Mouse (Mus musculus): ENCODE measurements around the gene Dars2. TPM values are rescaled to one million over a fixed set of nuclear protein-coding genes. Genes with fewer than 3 reads are reported as not detected.

The Dars2 gene
- 13.5 and 14.2 TPM in 2 replicates for polyA plus RNA-seq (2015; fragmentation: Nextera tagmentation; extraction: Ambion mirVana)

DNA sequence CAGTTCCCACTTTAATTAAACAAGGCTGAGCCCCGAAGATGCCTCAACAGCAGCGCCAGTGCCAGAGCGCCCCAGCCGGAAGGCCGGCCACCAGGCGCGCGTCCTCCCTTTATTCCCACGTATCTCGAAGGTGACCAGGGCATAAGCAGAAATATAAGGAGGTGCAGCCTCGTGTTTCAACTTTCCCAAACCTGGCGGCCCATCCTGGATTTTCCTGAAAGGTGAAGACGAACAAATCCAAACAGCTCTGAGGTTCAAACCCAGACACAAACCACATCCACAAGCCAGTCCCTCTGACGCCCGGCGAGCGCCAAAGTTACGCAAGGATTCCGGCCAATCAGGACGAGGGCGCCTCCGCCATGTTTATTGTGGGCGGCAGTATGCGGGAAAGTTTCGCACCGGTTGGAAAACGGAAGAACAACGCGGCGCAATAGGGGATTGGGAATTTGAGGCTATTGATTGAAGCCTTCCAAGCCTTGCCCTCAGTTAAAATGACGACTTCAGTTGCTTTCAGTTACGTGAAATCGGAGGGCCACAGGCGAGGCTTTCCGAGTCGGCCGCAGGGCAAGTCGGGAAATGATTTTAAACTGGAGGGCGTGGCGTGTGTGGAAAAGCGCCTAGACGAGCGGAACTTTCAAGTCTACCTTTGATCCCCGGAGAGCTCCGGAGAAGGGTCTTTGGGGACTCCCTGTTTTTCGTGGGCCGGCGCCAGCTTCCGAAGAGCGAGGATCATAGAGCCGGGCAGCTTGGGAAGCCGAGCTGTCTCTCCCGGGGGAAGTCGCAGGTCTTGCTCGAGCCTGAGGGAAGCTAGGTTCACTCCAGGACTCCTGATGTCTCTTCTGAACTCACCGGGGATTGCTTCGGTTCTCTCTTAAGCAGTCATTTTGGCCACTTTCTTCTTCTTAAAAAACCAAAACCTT lies at the start of gene Dars2, which contains the start of gene Cenpl:
Gene Dars2, minus strand, starts transcription at position 307 of the 920 bp plus-strand sequence.
Gene Cenpl, plus strand, starts transcription at position 362 of the 920 bp plus-strand sequence.

DNA sequence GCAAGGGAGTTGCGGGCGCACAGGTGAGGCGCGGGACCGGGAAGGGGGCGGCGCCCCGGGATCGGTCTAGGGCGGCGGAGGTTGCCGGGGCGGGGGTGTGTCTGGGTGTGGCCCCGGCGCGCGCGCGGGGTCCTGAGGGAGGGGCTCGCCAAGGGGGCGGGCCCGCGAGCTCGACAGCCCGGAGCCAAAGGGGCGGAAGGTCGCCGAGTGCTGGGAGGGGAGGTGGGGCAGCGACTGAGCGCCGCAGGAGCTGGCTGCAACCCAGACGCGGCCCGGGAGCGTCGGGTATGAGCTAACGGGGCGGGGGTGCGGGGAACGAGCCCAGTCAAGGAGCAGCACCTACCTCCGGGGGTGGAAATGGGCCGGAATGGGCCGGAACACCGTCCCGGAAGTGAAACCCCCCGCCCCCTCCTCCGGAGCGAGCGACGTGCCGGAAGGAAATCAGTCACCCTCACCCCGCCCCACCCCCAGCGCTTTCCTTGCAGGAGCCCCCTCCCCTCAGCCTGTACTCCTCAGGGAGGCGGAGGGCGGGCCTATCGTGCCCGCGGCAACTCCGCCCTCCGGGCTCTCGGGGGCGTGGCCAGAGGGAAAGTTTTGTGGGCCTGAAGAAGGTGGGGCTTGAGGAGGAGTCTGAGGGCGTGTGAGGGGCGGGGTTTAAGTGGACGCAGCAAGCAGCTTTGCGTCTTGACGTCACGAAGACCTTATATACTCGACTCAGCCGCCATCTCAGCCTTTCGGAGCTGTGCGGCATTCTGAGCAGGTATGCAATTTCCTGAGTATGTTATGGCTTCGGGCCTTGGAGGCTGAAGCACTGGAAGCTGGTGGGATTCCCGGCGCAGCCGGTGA lies 35.8 kb downstream of the Dars2 start, which contains the start of gene Zbtb37:
Gene Zbtb37, minus strand, starts transcription at position 415 of the 846 bp plus-strand sequence.

Other genes with a start within 250 kb of the Dars2 start
- 4.0 and 4.3 TPM in 2 replicates for gene Rc3h1, start 164.2 kb downstream of the Dars2 start, polyA plus RNA-seq (2015; fragmentation: Nextera tagmentation; extraction: Ambion mirVana)
- 1.2 and 1.9 TPM in 2 replicates for gene Serpinc1, start 92.1 kb downstream of the Dars2 start, polyA plus RNA-seq (2015; fragmentation: Nextera tagmentation; extraction: Ambion mirVana)
- gene Zbtb37, start 35.8 kb downstream of the Dars2 start, polyA plus RNA-seq (2015; fragmentation: Nextera tagmentation; extraction: Ambion mirVana): 4.1 and 4.4 TPM in 2 replicates
- gene Cenpl, start 55 bp upstream of the Dars2 start, polyA plus RNA-seq (2015; fragmentation: Nextera tagmentation; extraction: Ambion mirVana): 6.4 and 7.8 TPM in 2 replicates
- gene Klhl20, start 60.9 kb upstream of the Dars2 start, polyA plus RNA-seq (2015; fragmentation: Nextera tagmentation; extraction: Ambion mirVana): 8.1 and 9.1 TPM in 2 replicates
- 0.04 and 0.28 TPM in 2 replicates for gene Ankrd45, start 72.0 kb upstream of the Dars2 start, polyA plus RNA-seq (2015; fragmentation: Nextera tagmentation; extraction: Ambion mirVana)
- gene Tex50, start 88.7 kb upstream of the Dars2 start, polyA plus RNA-seq (2015; fragmentation: Nextera tagmentation; extraction: Ambion mirVana): not detected in 2 replicates
- gene Prdx6, start 180.6 kb upstream of the Dars2 start, polyA plus RNA-seq (2015; fragmentation: Nextera tagmentation; extraction: Ambion mirVana): 136 and 151 TPM in 2 replicates